Mouse (Mus musculus): ENCODE data around the gene Dcaf15.

- TF ChIP-seq CTCF (IDR thresholded peaks at IDR 0.05) = no peak
- no peak for TF ChIP-seq POLR2A (IDR thresholded peaks at IDR 0.05; ENCODE audit: insufficient read depth, low read depth, low read length)
Measured at GRCm38 (mm10) chr8:84090585-84090984, 14.0 kb downstream of the Dcaf15 start.
